Mouse (Mus musculus): ENCODE measurements around the gene Rps6.
"Not testable (repeated sequence)": the region's sequence is repeated elsewhere in the genome, so short reads cannot be mapped to it uniquely, and the experiment has no call there.

Rps6 gene

DNA sequence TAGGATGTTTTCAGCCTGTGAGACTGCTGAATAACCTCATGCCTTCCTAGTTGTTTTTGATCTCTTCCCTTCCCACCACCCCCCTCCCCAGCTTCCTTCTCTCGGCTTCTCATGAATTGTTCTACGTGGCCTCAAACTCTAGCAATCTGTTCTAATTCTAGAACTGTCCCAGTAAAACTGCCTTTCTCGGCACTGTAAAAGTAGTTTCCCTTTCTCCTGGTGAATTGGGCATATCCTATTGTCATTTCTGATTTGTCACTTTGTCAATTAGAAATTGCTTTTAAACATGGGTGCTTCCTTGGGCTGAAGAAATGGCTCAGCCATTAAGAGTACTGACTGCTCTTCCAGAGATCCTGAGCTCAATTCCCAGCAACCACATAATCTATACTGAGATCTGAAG is 5.2 kb downstream of the Rps6 start:
- DNase-seq (ENCODE audit: low read depth, low spot score) = peak; percentile 21

DNA sequence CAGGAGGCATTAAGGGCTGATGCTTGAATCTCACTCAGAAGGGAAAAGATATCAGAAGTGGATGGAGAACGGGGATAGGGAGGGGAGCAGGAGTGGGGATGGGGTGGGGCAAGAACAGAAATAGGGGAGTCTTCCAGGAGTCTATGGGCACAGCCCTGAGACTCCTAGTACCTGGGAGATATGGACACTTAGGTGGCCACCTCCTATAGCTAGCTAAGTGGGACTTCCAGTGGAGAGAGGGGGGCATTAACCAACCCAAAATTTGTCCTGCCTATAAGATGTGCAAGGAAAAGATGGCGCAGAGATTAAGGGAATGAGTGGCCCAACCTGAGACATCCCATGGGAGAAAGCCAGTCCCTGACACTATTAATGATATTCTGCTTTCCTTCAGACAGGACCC is 5.9 kb downstream of the Rps6 start:
- DNase-seq (ENCODE audit: low read depth, low spot score) = no peak

- no peak for DNase-seq (ENCODE audit: low read depth, low spot score)
These were observed 10.0 kb downstream of the Rps6 start for GRCm38 (mm10) chr4:86847246-86847645.

- DNase-seq (ENCODE audit: low read depth, low spot score) = no peak
These were observed 11.8 kb downstream of the Rps6 start for GRCm38 (mm10) chr4:86845384-86845783.

- DNase-seq (ENCODE audit: low read depth, low spot score) = not testable (repeated sequence)
These were observed 16.1 kb downstream of the Rps6 start for GRCm38 (mm10) chr4:86841141-86841540.

GRCm38 (mm10) chr4:86831896-86832295 is 25.3 kb downstream of the Rps6 start:
- no peak for DNase-seq (ENCODE audit: low read depth, low spot score)

DNA sequence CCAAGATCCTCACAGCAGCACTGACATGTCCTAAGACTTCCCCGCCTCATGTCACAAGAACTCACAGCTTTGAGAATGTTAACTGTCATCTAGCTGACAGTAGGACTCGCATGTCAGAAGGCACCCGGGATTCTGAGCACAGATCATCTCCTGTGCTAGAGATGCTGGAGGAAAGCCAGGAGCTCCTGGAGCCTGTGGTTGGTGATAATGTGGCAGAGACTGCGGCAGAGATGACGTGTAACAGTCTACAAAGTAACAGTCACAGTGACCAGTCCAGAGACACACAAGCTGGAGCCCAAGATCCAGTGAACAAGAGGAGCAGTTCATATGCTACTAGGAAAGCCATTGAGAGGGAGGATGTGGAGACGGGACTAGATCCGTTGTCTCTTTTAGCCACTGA is 32.1 kb downstream of the Rps6 start:
- no peak for DNase-seq (ENCODE audit: low read depth, low spot score)

DNA sequence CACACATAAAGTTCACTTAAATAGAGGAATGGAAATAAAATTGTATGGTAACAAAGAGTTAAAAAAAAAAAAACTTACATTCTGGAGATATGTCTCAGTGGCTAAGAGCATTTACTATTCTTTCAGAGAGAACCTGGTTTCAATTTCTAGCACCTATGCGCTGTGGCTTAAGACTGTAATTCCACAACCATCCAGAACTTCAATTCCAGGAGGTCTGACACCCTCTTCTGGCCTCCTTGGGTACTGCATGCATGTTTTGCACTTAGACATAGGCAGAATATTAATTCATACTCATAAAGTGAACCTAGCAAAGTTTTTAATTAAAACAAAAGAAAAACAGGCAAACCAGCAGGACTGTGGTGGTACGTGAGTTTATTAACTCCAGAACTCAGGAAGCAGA is 34.0 kb downstream of the Rps6 start:
- DNase-seq (ENCODE audit: low read depth, low spot score) = peak; percentile 57

- no peak for DNase-seq (ENCODE audit: low read depth, low spot score)
These were observed 42.4 kb downstream of the Rps6 start for GRCm38 (mm10) chr4:86814850-86815249.

DNA sequence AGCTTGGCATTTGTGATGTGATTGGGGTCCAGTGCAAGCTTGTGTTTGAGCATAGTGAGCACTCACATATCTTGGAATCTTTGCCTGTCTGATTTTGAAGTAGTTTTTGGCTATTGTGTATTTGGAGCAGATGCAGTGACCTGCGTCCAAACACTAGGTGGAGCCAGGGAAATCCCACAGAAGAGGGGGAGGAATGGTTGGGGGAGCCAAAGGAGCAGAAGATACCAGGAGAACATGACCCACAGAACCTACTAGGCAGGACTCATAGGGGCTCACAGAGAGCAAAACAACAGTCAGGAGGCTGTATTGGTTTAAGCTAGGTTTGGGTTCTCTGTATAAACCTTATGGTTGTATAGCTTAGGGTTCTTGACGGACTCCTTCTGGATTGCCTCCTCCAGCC is 46.6 kb downstream of the Rps6 start:
- DNase-seq (ENCODE audit: low read depth, low spot score) = no peak
